Mouse (Mus musculus) CH12.LX (cell line): ENCODE data around the gene Fam71e1.

Experiments
- CTCF ChIP-seq, 2 experiments: IDR thresholded peaks in 1 of 2; conservative IDR thresholded peaks in 1 of 2; 2 replicates each; pipeline ENCODE4 v1.5.1; 2011 to 2012; ENCODE audit warnings: low read depth in 2 of 2, low read length in 2 of 2, improper control_type of control experiment in 1 of 2, inconsistent platforms in 1 of 2, mild to moderate bottlenecking in 1 of 2, moderate library complexity in 1 of 2
- NRF1 ChIP-seq: IDR thresholded peaks from 2 replicates; pipeline ENCODE4 v1.6.1; 2014; ENCODE audit warnings: low read depth, mild to moderate bottlenecking, inconsistent platforms, low read length, improper control_type of control experiment, moderate library complexity
- POLR2A ChIP-seq: IDR thresholded peaks from 2 replicates; pipeline ENCODE4 v1.6.1; 2011; ENCODE audit warnings: low read depth, mild to moderate bottlenecking, improper control_type of control experiment, low read length

DNA sequence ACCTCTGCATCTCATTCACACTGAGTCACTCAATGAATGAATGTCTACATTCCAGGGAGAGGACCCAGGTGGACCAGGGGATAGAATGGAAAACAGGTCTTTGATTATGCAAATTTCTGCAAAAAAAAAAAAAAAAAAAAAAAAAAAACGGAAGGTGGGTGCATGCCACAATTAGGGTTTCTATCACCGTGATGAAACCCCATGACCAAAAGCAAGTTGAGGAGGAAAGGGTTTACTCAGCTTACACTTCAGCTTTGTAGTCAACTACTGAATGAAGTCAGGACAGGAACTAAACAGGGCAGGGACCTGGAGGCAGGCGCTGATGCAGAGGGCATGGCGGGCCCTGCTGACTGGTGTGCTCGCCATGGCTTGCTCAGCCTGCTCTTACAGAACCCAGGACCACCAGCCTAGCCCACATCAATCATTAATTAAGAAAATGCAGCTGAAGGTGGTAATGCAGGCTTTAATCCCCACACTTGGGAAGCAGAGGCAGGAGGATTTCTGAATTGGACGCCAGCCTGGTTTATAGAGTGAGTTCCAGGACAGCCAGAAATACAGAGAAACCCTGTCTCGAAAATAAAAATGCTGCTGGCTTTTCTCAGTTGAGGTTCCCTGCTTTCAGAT is 10.7 kb upstream of the Fam71e1 start:
- no peak for TF ChIP-seq POLR2A
- TF ChIP-seq CTCF (conservative IDR thresholded peaks at IDR 0.05 in 1 of 2, IDR thresholded peaks at IDR 0.05 in 1 of 2; ENCODE audit: low read depth in 2 of 2, low read length in 2 of 2), result no peak
- TF ChIP-seq NRF1, result no peak
